Mouse (Mus musculus) embryonic facial prominence, embryonic 11.5 days (tissue): Measurements from ENCODE around the gene Acbd3. TPM values are rescaled to one million over a fixed set of nuclear protein-coding genes. Genes with fewer than 3 reads are reported as not detected.

Source experiments
- ATAC-seq: fragments of 200-750 bp; cut with Nextera tagmentation; replicated peaks from 2 replicates; pipeline ENCODE4 v1.8.0; 2017; ENCODE audit warnings: low read depth; ENCODE audit not compliant: insufficient number of reproducible peaks, low FRiP score, low TSS enrichment
- DNase-seq: peaks from one replicate; pipeline ENCODE4 v3.0.0-alpha.2; 2015; ENCODE audit warnings: low spot score
- H3K27ac ChIP-seq: fragments of 300-500 bp; sonication (generic); replicated peaks from 2 replicates; pipeline ENCODE4 v1.5.1; 2014; ENCODE audit warnings: mild to moderate bottlenecking, low read depth, low read length, control low read depth
- H3K27me3 ChIP-seq: fragments of 300-500 bp; sonication (generic); 2 replicates; pipeline ENCODE4 v1.6.1; 2014; ENCODE audit warnings: mild to moderate bottlenecking, low read length, moderate library complexity, mixed read lengths; ENCODE audit not compliant: control insufficient read depth, insufficient read depth
- H3K36me3 ChIP-seq: fragments of 300-500 bp; sonication (generic); replicated peaks from 2 replicates; pipeline ENCODE4 v1.6.1; 2014; ENCODE audit warnings: low read depth, mild to moderate bottlenecking, low read length, moderate library complexity, mixed read lengths; ENCODE audit not compliant: control insufficient read depth, insufficient read depth
- H3K4me1 ChIP-seq: fragments of 300-500 bp; sonication (generic); 2 replicates; pipeline ENCODE4 v1.6.1; 2014; ENCODE audit warnings: low read length, mixed read lengths; ENCODE audit not compliant: control insufficient read depth, insufficient read depth
- H3K4me2 ChIP-seq: fragments of 300-500 bp; sonication (generic); 2 replicates; pipeline ENCODE4 v1.6.1; 2014; ENCODE audit warnings: low read depth, mild to moderate bottlenecking, control low read depth, low read length, moderate library complexity
- H3K4me3 ChIP-seq: fragments of 300-500 bp; sonication (generic); 2 replicates; pipeline ENCODE4 v1.5.1; 2014; ENCODE audit warnings: low read depth, low read length, control low read depth
- H3K9ac ChIP-seq: fragments of 300-500 bp; sonication (generic); replicated peaks from 2 replicates; pipeline ENCODE4 v1.6.1; 2014; ENCODE audit warnings: mild to moderate bottlenecking, control low read depth, low read length
- H3K9me3 ChIP-seq: fragments of 300-500 bp; sonication (generic); replicated peaks from 2 replicates; pipeline ENCODE4 v1.6.1; 2016; ENCODE audit warnings: mild to moderate bottlenecking, low read length, inconsistent platforms, mixed read lengths; ENCODE audit not compliant: control insufficient read depth
- whole genome bisulfite sequencing: fragments of 180-500 bp; shearing (Covaris S2); extraction: QIAGEN DNeasy Blood & Tissue Kit; methylation state at CpG from one replicate; pipeline ENCODE4 v1.1.7; 2014; 5-methylcytosine and 5-hydroxymethylcytosine counted together
- polyA plus RNA-seq: library from polyadenylated mRNA; unstranded; fragments of >200 nt; fragmentation: Nextera tagmentation; extraction: Ambion mirVana; gene quantifications from 2 replicates; pipeline ENCODE4 v1.2.1, GENCODE M21; 2014

The Acbd3 gene
- polyA plus RNA-seq, 1 experiment from 2014 or later: 20.3 TPM

DNA sequence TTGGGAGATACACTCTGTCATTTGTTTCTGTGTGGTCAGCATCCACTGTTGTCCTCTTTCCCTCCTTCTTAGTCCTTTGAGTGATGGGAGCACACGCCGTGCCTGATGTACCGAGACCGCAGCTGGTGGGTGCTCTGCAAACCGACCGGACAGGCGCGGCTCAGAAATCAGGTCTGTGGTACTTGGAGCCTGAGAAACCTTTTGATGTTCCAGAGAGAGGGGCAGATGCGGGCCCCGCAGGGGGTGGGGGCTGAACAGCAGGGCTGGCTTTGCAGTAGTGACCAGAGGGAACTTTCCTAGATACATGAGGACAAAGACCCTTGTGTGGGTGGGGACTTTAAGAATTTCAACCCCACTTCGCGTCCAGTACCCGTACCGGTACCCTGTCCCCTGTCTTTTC, 37.5 kb downstream of the Acbd3 start:
- Histone ChIP-seq H3K27ac (no peak overlapping the region), H3K4me3 (peak overlapping the region; percentile 35), H3K36me3 (no peaks in the 10 kb centered on the region), H3K27me3 (no peaks in the 10 kb centered on the region), H3K4me2 (peak overlapping the region; percentile 76), H3K4me1 (no peaks in the 10 kb centered on the region), H3K9ac (peak overlapping the region; percentile 25), H3K9me3 (no peaks in the 10 kb centered on the region)
- DNase-seq: no peak
- 19% methylated on average over 14 of the region's 14 CpGs for WGBS
- ATAC-seq: 0 out of 2 replicates have a peak, but pooled peaks have one; percentile 5

- Histone ChIP-seq H3K36me3 (no peaks in the 10 kb centered on the region), H3K9me3 (no peaks in the 10 kb centered on the region), H3K27ac (no peak overlapping the region), H3K9ac (peak overlapping the region; percentile 25), H3K4me2 (peak overlapping the region; percentile 76), H3K4me3 (peak overlapping the region; percentile 35), H3K27me3 (no peaks in the 10 kb centered on the region), H3K4me1 (no peaks in the 10 kb centered on the region)
- peak; percentile 92 for DNase-seq
- peak; percentile 79 for ATAC-seq
- WGBS: 1% methylated on average over 11 of the region's 11 CpGs
Measured at GRCm38 (mm10) chr1:180763828-180764227, 38.0 kb downstream of the Acbd3 start.

- Histone ChIP-seq H3K27me3 (no peaks in the 10 kb centered on the region), H3K36me3 (no peaks in the 10 kb centered on the region), H3K4me3 (no peak overlapping the region), H3K9me3 (no peaks in the 10 kb centered on the region), H3K4me1 (no peaks in the 10 kb centered on the region), H3K27ac (no peak overlapping the region), H3K9ac (no peak overlapping the region), H3K4me2 (no peak overlapping the region)
- DNase-seq: no peak
- ATAC-seq: no peak
- 74% methylated on average over 5 of the region's 5 CpGs for WGBS
Measured at GRCm38 (mm10) chr1:180765393-180765792, 39.5 kb downstream of the Acbd3 start.

DNA sequence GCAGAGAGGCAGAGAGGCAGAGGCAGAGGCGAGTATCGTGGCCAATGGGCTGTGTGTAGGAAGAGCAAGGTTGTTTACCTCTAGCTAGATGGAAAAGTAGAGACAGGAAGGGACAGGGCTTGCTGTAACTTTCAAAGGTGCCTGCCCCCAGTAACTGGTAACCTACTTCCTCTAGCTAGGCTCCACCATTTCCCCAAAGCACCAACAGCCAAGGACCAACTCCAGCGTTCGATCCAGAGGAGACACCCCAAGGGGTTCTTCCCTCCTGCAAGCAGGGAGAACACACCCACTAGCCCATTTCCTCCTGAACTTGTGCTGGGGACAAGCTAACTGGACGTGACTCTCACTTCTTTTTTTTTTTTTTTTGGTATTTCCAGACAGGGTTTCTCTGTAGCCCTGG, 40.7 kb downstream of the Acbd3 start:
- Histone ChIP-seq H3K4me1 (no peaks in the 10 kb centered on the region), H3K9ac (no peak overlapping the region), H3K4me3 (no peak overlapping the region), H3K36me3 (no peaks in the 10 kb centered on the region), H3K27ac (no peak overlapping the region), H3K4me2 (no peak overlapping the region), H3K27me3 (no peaks in the 10 kb centered on the region), H3K9me3 (no peaks in the 10 kb centered on the region)
- 61% methylated on average over 4 of the region's 5 CpGs for WGBS
- ATAC-seq (no peak), DNase-seq (no peak)

GRCm38 (mm10) chr1:180767541-180768333, 41.9 kb downstream of the Acbd3 start:
- Histone ChIP-seq H3K9ac (peak overlapping the region; percentile 84), H3K4me3 (peak overlapping the region; percentile 47), H3K27ac (peak overlapping the region; percentile 28; the same call in 1 of the 2 replicates), H3K9me3 (no peaks in the 10 kb centered on the region), H3K4me1 (no peaks in the 10 kb centered on the region), H3K36me3 (no peaks in the 10 kb centered on the region), H3K27me3 (no peaks in the 10 kb centered on the region), H3K4me2 (peak overlapping the region; percentile 82)
- peak; percentile 23 for DNase-seq
- 0 out of 2 replicates have a peak, but pooled peaks have one; percentile 2 for ATAC-seq
- WGBS: 15% methylated on average over 10 of the region's 10 CpGs

DNA sequence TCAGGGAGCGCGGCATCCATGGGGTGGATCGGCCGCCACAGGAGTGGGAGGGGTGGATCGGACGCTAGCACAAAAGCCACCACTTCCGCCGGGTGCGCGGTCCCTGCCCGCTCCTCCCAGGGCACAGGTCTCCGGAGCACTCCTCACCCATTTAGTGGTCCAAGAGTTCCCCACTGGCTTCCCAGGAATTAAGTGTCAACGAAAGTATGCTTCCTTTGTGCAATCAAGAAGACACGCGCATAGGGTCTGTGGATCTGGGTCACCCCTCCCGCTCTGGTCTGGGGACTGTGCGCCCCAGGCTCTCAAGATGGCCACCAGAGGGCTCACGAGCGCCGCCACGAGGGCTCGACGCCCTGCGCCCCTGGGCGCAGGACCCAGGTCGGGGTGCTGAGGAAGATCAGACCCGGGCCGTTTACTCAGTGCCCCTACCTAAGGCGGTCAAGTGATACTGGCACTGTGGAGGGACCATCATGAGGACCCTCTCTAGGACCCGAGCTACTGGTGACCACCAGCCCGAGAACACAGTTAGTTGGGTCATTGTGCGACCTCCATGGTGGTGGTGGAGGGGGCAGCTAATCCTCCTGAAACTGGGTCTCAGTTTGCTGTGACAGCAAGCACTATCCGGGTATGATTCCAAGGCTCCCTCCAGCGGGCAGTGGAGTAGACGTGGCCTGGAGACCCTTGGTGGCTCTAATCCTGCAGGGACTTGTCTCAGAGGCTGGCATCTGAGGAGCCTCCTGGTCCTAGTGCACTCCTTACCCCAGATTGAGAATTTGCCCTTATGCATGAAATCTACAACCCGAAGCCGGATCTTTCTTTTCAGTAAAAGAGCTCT, 42.7 kb downstream of the Acbd3 start:
- whole genome bisulfite sequencing: 2% methylated on average over 37 of the region's 37 CpGs
- peak overlapping the region; percentile 28; the same call in 1 of the 2 replicates for H3K27ac ChIP-seq
- DNase-seq: peak; percentile 85

DNA sequence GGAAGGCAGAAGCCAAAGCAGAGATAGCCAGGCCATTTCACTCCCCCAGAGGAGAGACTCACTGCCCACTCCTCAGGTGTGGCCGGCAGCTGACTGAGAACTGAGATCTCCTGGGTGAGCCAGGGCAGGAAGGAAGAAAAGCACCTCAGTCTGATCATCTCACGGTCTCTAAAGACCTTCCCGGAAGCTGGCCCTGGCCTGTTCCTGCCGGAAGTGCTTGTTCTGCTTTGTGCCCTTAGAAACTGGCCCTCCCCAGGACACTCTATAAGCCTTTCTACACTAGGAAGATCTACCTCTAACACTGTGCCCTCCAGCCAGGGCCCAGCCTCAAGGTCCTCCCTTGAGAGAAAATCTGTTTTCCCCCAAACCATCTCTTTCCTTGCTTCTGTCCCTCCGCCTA, 45.5 kb downstream of the Acbd3 start:
- Histone ChIP-seq H3K36me3 (no peaks in the 10 kb centered on the region), H3K9me3 (no peaks in the 10 kb centered on the region), H3K4me3 (no peak overlapping the region), H3K9ac (no peak overlapping the region), H3K27ac (no peak overlapping the region), H3K27me3 (no peaks in the 10 kb centered on the region), H3K4me2 (no peak overlapping the region), H3K4me1 (no peaks in the 10 kb centered on the region)
- DNase-seq (no peak), ATAC-seq (no peak)
- WGBS: 81% methylated on average over 5 of the region's 5 CpGs

More for the DNA sequence above, 42.7 kb downstream of the Acbd3 start:
- H3K4me3 ChIP-seq: peak overlapping the region; percentile 47
- H3K4me2 ChIP-seq: peak overlapping the region; percentile 82
- no peaks in the 10 kb centered on the region for H3K27me3 ChIP-seq
- no peaks in the 10 kb centered on the region for H3K36me3 ChIP-seq
- peak; percentile 77 for ATAC-seq
- peak overlapping the region; percentile 84 for H3K9ac ChIP-seq
- no peaks in the 10 kb centered on the region for H3K4me1 ChIP-seq
- no peaks in the 10 kb centered on the region for H3K9me3 ChIP-seq

- WGBS: 65% methylated on average over 4 of the region's 4 CpGs
- no peak for DNase-seq
- no peak overlapping the region for H3K4me3 ChIP-seq
Measured at GRCm38 (mm10) chr1:180771722-180772121, 45.9 kb downstream of the Acbd3 start.

More at GRCm38 (mm10) chr1:180771722-180772121, 45.9 kb downstream of the Acbd3 start:
- Histone ChIP-seq H3K9me3 (no peaks in the 10 kb centered on the region), H3K27me3 (no peaks in the 10 kb centered on the region), H3K27ac (no peak overlapping the region), H3K4me1 (no peaks in the 10 kb centered on the region), H3K4me2 (no peak overlapping the region), H3K36me3 (no peaks in the 10 kb centered on the region), H3K9ac (no peak overlapping the region)
- no peak for ATAC-seq
